Mouse (Mus musculus) brain, adult 10 weeks (tissue): Measurements from ENCODE around the gene March5. TPM values are rescaled to one million over a fixed set of nuclear protein-coding genes. Genes with fewer than 3 reads are reported as not detected.

Experiments used
- polyA plus RNA-seq: library from polyadenylated mRNA; stranded (reverse); fragments of 350-450 nt; fragmentation: Illumina TruSeq; extraction: RNeasy Lipid Tissue Mini Kit (QIAGEN cat#74804); gene quantifications from one replicate; pipeline ENCODE4 v1.2.3, GENCODE M21; 2015; ENCODE audit warnings: low read depth, low replicate concordance

Gene March5
- polyA plus RNA-seq: 93.7 TPM

DNA sequence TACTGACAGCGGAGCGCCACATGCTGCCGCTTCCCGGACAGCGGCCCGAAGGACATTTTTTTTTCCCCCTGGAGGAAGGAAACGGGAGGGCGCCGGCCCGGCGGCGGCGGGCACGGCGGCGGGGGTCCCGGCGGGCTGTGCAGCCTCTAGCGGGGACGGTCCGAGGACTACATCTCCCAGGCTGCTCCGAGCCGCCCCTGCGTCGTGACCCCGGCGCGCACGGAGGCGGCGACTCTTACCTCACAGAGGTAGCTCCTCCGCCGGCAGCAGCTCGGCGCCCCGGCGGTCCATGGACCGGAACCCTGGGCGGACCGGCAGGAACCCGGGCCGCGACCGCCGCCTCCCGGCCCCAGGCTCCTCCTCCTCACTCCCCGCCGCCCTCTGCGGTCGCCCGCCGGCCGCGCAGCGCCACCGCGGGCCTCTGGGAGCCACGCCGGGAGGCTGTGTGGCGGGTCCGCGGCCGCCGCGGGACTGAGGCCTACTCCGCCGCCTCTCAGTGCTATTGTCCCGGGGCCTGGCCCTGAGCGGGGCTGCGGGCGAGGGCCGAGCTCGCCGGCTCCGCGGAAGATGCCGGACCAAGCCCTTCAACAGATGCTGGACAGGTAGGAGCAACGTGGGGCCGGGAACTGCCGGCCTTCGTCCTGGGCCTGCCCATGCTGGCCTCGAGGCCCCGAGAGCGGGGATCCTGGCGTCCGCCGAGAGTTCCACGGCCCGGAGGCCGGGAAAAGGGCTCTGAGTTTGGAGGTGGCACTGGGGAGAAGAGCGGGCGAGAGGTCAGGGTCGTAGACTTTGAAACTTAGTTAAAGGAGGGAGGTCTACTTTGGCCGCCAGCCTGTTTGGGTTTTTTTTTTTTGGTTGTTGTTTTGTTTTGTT lies at the start of gene March5:
March5 (plus strand) TSS at position 241 of the 873 bp plus-strand sequence.

DNA sequence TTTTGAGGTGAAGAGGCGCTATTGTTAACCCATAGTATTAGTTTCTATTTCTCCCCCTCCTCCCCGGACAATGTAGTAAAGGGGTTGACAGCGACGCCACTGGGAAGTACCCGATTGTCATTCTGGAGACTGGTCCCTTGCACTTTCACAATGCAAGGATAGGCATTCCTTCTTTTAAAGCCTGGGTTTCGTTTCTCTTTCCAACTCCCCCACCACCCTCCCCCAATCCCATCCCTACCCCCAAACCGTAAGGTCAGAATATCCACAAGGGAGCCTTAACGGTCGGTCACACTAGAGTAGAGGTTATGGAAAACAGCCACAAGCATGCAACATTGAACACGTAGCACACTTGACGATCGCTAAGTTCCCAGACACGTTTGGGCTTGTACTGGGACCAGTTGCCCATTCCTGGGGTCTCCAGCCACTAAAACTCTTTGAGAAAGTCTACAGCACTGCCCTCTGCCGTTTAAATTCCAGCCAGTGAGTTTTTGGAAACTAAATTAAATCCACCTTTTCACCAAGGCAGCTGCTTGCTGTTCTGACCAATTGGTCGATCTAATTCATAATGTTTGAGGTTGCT lies 923 bp downstream of the March5 start, which contains the start of gene Cpeb3:
Cpeb3 (minus strand) TSS at position 426 of the 580 bp plus-strand sequence.

Other genes starting within 250 kb of the March5 start
- 36.5 TPM for gene Cpeb3, start 1.1 kb downstream of the March5 start, polyA plus RNA-seq
- 35.4 TPM for gene Ide, start 130.3 kb downstream of the March5 start, polyA plus RNA-seq
- gene Kif11, start 168.9 kb downstream of the March5 start, polyA plus RNA-seq: 1.4 TPM
- gene Hhex, start 227.3 kb downstream of the March5 start, polyA plus RNA-seq: 2.5 TPM